Mouse (Mus musculus): ENCODE measurements around the gene Ccnk. TPM values are rescaled to one million over a fixed set of nuclear protein-coding genes. Genes with fewer than 3 reads are reported as not detected.

Gene Ccnk
- polyA plus RNA-seq, 1 experiment, result 31.8 TPM

GRCm38 (mm10) chr12:108219825-108220616 lies 40.6 kb downstream of the Ccnk start:
- no peak overlapping the region for H3K4me3 ChIP-seq (ENCODE audit: insufficient read depth, low read length)
- TF ChIP-seq POLR2A (IDR thresholded peaks at IDR 0.05; ENCODE audit: borderline replicate concordance, low read depth, low read length) (no peak), CTCF (IDR thresholded peaks at IDR 0.05; ENCODE audit: low read depth, low read length) (no peak)
- no peaks in the 10 kb centered on the region for H3K4me1 ChIP-seq (ENCODE audit: control insufficient read depth, insufficient read depth, low read length)
- no peak overlapping the region for H3K27ac ChIP-seq (ENCODE audit: insufficient read depth, low read depth, low read length)

- TF ChIP-seq POLR2A (IDR thresholded peaks at IDR 0.05; ENCODE audit: borderline replicate concordance, low read depth, low read length), result no peak
- TF ChIP-seq CTCF (IDR thresholded peaks at IDR 0.05; ENCODE audit: low read depth, low read length), result no peak
- Histone ChIP-seq H3K4me3 (ENCODE audit: insufficient read depth, low read length) (no peak overlapping the region), H3K27ac (ENCODE audit: insufficient read depth, low read depth, low read length) (no peak overlapping the region), H3K4me1 (ENCODE audit: control insufficient read depth, insufficient read depth, low read length) (no peaks in the 10 kb centered on the region)
Observed at GRCm38 (mm10) chr12:108220621-108221020, 41.2 kb downstream of the Ccnk start.

GRCm38 (mm10) chr12:108221206-108221605 lies 41.8 kb downstream of the Ccnk start:
- H3K4me3 ChIP-seq (ENCODE audit: insufficient read depth, low read length), result no peak overlapping the region
- no peak overlapping the region for H3K27ac ChIP-seq (ENCODE audit: insufficient read depth, low read depth, low read length)
- TF ChIP-seq POLR2A (IDR thresholded peaks at IDR 0.05; ENCODE audit: borderline replicate concordance, low read depth, low read length) (no peak), CTCF (IDR thresholded peaks at IDR 0.05; ENCODE audit: low read depth, low read length) (no peak)
- no peaks in the 10 kb centered on the region for H3K4me1 ChIP-seq (ENCODE audit: control insufficient read depth, insufficient read depth, low read length)

GRCm38 (mm10) chr12:108221712-108222111 lies 42.3 kb downstream of the Ccnk start:
- Histone ChIP-seq H3K27ac (ENCODE audit: insufficient read depth, low read depth, low read length) (no peak overlapping the region), H3K4me1 (ENCODE audit: control insufficient read depth, insufficient read depth, low read length) (no peaks in the 10 kb centered on the region), H3K4me3 (ENCODE audit: insufficient read depth, low read length) (no peak overlapping the region)
- TF ChIP-seq CTCF (IDR thresholded peaks at IDR 0.05; ENCODE audit: low read depth, low read length), result no peak
- TF ChIP-seq POLR2A (IDR thresholded peaks at IDR 0.05; ENCODE audit: borderline replicate concordance, low read depth, low read length), result no peak

- Histone ChIP-seq H3K4me3 (ENCODE audit: insufficient read depth, low read length) (no peak overlapping the region), H3K27ac (ENCODE audit: insufficient read depth, low read depth, low read length) (no peak overlapping the region), H3K4me1 (ENCODE audit: control insufficient read depth, insufficient read depth, low read length) (no peaks in the 10 kb centered on the region)
- TF ChIP-seq CTCF (IDR thresholded peaks at IDR 0.05; ENCODE audit: low read depth, low read length) (no peak), POLR2A (IDR thresholded peaks at IDR 0.05; ENCODE audit: borderline replicate concordance, low read depth, low read length) (no peak)
Observed at GRCm38 (mm10) chr12:108223357-108223756, 44.0 kb downstream of the Ccnk start.

- TF ChIP-seq POLR2A (IDR thresholded peaks at IDR 0.05; ENCODE audit: borderline replicate concordance, low read depth, low read length) (no peak), CTCF (IDR thresholded peaks at IDR 0.05; ENCODE audit: low read depth, low read length) (no peak)
- H3K4me3 ChIP-seq (ENCODE audit: insufficient read depth, low read length), result no peak overlapping the region
- no peaks in the 10 kb centered on the region for H3K4me1 ChIP-seq (ENCODE audit: control insufficient read depth, insufficient read depth, low read length)
Observed at GRCm38 (mm10) chr12:108225781-108226180, 46.4 kb downstream of the Ccnk start.

GRCm38 (mm10) chr12:108226216-108226615 lies 46.8 kb downstream of the Ccnk start:
- TF ChIP-seq CTCF (IDR thresholded peaks at IDR 0.05; ENCODE audit: low read depth, low read length), result no peak
- TF ChIP-seq POLR2A (IDR thresholded peaks at IDR 0.05; ENCODE audit: borderline replicate concordance, low read depth, low read length), result no peak
- Histone ChIP-seq H3K27ac (ENCODE audit: insufficient read depth, low read depth, low read length) (no peak overlapping the region), H3K4me1 (ENCODE audit: control insufficient read depth, insufficient read depth, low read length) (no peaks in the 10 kb centered on the region), H3K4me3 (ENCODE audit: insufficient read depth, low read length) (no peak overlapping the region)

More at GRCm38 (mm10) chr12:108225781-108226180, 46.4 kb downstream of the Ccnk start:
- H3K27ac ChIP-seq (ENCODE audit: insufficient read depth, low read depth, low read length), result no peak overlapping the region

- TF ChIP-seq CTCF (IDR thresholded peaks at IDR 0.05; ENCODE audit: low read depth, low read length) (no peak), POLR2A (IDR thresholded peaks at IDR 0.05; ENCODE audit: borderline replicate concordance, low read depth, low read length) (no peak)
- Histone ChIP-seq H3K4me3 (ENCODE audit: insufficient read depth, low read length) (no peak overlapping the region), H3K4me1 (ENCODE audit: control insufficient read depth, insufficient read depth, low read length) (no peaks in the 10 kb centered on the region), H3K27ac (ENCODE audit: insufficient read depth, low read depth, low read length) (no peak overlapping the region)
Observed at GRCm38 (mm10) chr12:108226941-108227340, 47.6 kb downstream of the Ccnk start.

- no peaks in the 10 kb centered on the region for H3K4me1 ChIP-seq (ENCODE audit: control insufficient read depth, insufficient read depth, low read length)
- H3K27ac ChIP-seq (ENCODE audit: insufficient read depth, low read depth, low read length), result no peak overlapping the region
- TF ChIP-seq POLR2A (IDR thresholded peaks at IDR 0.05; ENCODE audit: borderline replicate concordance, low read depth, low read length) (no peak), CTCF (IDR thresholded peaks at IDR 0.05; ENCODE audit: low read depth, low read length) (no peak)
- H3K4me3 ChIP-seq (ENCODE audit: insufficient read depth, low read length), result no peak overlapping the region
Observed at GRCm38 (mm10) chr12:108227527-108227926, 48.1 kb downstream of the Ccnk start.

GRCm38 (mm10) chr12:108230077-108230476 lies 50.7 kb downstream of the Ccnk start:
- no peak for TF ChIP-seq CTCF (IDR thresholded peaks at IDR 0.05; ENCODE audit: low read depth, low read length)
- no peak for TF ChIP-seq POLR2A (IDR thresholded peaks at IDR 0.05; ENCODE audit: borderline replicate concordance, low read depth, low read length)
- Histone ChIP-seq H3K4me3 (ENCODE audit: insufficient read depth, low read length) (no peak overlapping the region), H3K27ac (ENCODE audit: insufficient read depth, low read depth, low read length) (no peak overlapping the region), H3K4me1 (ENCODE audit: control insufficient read depth, insufficient read depth, low read length) (no peaks in the 10 kb centered on the region)
